Mouse (Mus musculus): ENCODE data around the gene Pex11b.
"Not testable (repeated sequence)": the region's sequence is repeated elsewhere in the genome, so short reads cannot be mapped to it uniquely, and the experiment has no call there.

The Pex11b gene

DNA sequence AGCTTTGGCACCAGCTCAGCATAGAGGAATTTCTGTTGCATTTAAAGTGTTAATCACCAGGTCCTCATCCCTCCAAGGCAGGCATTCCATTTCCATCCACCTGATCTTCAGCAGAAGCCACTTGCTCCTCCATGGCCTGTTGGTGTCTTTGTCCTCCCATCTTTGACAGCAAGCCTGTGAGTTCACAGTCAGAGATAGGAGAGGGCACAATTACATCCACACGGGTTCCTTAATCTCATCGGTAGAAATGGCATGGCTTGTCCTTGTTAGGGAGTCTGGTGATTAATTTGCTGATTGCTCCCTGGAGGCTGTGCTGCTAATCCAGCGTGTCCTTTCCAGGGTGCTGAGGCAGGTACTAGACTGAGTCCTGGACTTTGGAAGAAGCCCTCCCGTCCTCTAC lies 38.3 kb downstream of the Pex11b start:
- no peak for DNase-seq (ENCODE audit: extremely low read depth, insufficient read length, low spot score)

DNA sequence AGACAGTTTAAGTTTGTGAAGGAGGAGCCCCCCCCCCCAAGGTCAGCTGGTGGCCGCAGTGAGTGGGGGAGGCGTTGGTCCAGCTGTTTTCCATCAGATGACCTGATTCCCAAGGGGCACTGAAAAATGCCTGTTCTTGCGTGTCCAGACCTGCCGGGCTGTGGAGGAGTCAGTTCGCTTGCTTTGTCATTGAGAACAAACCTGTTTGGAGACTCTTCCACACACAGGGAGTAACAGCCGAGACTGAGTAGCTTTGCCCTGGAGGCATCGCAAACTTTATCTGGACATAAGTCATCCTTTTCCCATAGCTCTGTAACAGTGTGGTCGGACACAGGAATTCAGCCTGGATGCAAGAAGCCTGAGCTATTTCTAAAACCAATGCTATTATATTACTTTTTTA lies 39.3 kb downstream of the Pex11b start:
- DNase-seq (ENCODE audit: extremely low read depth, insufficient read length, low spot score): no peak

DNA sequence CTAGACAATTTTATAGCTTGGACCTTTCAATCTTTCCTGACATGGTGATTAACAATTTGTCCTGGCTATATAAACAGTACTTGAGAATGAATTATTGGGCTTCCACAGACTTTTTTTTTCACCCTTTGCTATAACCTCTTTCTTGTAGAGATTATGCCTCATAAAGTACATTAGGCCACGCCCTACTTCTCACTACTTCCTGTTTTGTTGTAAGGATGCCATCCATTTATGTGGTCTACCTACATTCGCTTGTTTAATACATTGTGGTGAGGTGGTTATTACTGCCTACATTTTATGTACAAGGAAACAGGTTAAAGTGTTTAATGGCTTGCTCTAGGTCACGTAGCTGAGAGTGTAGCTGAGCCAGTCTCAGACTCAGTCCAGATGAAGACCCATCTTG lies 40.0 kb downstream of the Pex11b start:
- no peak for DNase-seq (ENCODE audit: extremely low read depth, insufficient read length, low spot score)

DNA sequence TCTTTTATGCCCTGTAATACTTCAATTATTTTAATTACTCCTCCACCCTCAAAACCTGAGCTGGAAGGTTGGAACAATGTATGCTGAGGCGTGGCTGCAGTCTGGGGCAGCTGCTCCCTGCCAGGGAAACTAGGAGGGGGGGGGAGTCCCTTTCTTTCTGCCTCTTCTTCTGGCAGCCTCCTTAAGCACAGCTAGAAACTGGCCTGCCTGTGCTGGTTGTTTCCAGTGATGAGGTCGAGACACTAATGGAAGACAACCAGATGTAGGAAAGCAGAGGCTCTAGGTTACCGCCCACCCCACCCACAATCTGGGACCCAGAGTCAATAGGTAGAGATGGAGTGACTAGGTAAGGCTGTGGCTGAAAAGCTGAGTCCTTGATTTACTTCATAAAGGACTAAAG lies 40.5 kb downstream of the Pex11b start:
- DNase-seq (ENCODE audit: extremely low read depth, insufficient read length, low spot score): no peak

DNA sequence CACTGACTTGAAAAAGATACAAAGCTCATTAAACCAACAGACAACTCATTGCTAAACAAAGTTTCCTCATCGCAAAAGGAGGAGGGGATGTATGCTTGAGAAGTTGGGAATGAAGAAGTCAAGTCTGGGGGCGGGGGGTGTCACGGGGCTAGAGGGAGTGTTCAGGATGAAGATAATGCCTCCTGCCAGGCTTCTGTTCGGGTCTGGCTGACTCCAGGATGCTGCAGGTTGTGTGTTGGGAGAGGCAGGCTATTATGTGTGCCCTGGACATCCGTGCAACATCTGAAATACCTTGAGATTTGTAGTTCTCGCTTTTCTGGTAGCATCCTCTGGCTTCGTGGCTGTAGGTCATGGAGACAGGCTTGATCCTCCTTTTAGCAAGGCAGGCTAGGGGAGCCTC lies 43.3 kb downstream of the Pex11b start:
- DNase-seq (ENCODE audit: extremely low read depth, insufficient read length, low spot score): no peak

DNA sequence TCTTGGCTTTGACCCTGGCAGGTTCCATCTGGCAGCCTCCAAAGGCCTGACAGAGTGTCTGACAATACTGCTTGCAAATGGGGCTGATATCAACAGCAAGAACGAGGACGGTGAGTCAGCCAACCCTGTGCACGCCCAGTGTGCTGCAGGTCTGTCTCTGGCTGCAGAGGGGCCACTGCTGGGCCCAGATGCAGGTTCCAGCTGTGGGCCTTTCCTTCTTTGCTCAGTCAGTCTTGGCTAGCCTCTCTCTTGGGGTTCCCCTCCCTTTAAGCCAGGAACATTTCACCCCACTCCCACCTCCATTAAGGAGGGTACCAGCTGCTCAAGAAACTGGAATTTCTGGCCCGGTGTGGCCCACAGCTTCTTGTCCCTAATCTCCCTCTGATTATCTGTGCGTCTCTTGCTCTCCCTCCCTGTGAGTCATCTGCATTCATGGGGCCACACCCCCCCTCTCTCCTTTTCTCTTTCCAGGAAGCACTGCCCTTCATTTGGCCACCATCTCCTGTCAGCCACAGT lies 44.0 kb downstream of the Pex11b start:
- peak; percentile 52 for DNase-seq (ENCODE audit: extremely low read depth, insufficient read length, low spot score)

DNA sequence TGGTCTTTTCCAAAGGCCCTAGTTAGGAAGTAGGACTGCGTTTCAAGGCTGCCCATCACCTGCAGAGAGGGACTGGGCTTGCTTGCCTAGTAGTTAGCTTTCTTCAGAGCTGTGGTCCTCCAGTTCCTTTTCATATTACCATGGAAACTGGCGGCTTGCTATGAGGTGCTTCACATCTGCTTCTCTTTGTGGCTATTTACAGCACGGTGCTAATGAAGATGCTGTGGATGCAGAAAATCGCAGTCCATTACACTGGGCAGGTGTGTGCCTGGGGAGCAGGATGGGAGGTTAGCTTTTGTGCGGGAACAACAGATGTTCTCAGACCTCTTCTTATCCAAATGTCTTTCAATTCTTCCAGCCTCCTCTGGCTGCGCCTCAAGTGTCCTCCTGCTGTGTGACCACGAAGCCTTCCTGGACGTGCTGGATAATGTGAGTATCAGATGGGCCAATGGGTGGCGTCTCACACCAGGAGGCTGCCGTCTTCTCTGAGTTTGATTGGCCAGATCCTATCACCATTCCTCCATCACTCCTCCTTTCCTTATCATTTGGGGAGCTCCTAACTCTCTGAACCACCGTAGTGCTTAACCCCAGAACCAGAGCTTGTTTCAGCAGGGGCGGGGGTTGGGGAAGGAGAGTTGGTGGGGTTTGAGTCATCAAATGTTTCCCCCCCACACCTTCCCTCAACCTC lies 45.2 kb downstream of the Pex11b start:
- DNase-seq (ENCODE audit: extremely low read depth, insufficient read length, low spot score): no peak

DNA sequence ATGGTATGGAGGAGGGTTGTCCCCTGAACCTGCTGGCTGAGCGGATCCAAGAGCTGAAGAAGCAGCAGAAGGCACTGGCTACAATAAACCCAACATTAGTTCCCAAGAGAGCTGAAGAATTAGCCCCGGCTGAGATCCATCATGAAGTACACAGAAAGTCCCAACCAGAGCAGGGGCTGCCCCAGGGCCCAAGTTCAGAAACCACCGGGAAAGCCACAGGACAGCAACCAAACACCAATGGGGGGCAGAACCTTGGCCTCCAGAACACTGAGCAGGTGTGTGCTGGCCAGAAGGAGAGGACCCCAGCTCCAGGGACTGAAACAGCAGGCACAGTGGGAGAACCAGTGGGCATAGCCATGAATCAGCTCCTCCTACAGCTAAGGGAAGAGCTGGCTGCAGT lies 48.3 kb downstream of the Pex11b start:
- DNase-seq (ENCODE audit: extremely low read depth, insufficient read length, low spot score): no peak

DNA sequence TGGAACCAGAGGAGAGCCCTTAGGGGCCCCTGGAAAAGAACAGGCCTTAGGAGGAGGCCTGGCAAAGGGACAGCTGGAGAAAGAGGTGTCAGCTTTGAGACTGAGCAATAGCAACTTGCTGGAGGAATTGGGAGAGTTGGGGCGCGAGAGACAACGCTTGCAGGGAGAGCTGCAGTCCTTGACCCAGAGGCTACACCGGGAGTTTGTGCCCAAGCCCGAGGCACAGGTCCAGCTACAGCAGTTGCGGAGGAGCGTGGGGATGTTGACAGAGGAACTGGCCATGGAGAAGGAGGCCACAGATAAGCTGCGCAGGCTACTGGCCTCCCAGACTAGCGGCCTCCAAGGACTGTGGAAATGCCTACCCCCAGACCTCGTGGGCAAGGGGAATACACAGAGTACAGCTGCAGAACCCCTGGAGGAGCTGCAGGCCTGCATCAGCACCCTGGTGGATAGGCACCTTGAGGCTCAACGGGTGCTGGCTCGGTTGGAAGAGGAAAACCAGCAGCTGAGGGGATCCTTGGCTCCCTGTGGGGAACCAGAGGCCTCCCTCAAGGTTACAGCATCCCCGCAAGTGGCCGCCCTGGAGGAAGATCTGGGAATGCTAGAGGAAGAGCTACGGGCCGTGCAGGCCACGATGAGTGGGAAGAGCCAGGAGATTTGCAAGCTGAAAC lies 49.1 kb downstream of the Pex11b start:
- no peak for DNase-seq (ENCODE audit: extremely low read depth, insufficient read length, low spot score)

DNA sequence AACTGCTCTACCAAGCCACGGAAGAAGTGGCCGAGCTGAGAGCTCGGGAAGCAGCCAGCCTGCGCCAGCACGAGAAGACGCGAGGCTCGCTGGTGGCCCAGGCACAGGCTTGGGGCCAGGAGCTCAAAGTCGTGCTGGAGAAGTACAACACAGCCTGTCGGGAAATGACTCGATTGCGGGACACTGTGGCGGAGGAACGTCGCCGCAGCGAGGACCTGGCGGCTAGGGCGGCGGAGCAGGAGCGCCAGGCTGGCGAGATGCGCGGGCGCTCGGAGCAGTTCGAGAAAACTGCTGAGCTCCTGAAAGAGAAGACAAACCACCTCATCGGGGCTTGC lies 49.6 kb downstream of the Pex11b start:
- DNase-seq (ENCODE audit: extremely low read depth, insufficient read length, low spot score): no peak

DNA sequence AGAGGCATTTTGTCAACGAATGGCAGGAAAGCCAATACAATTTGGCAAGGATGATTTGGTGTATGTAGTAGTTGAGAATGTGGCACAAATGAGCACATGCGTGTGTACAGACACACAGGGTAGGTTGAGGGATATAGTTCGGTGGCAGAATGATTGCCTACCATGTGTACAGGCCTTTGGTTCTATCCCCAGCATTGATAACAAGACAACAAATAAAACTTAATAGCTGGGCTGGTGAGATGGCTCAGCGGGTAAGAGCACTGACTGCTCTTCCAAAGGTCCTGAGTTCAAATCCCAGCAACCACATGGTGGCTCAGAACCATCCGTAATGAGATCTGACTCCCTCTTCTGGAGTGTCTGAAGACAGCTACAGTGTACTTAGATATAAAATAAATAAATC lies 50.9 kb downstream of the Pex11b start:
- DNase-seq (ENCODE audit: extremely low read depth, insufficient read length, low spot score): not testable (repeated sequence)

DNA sequence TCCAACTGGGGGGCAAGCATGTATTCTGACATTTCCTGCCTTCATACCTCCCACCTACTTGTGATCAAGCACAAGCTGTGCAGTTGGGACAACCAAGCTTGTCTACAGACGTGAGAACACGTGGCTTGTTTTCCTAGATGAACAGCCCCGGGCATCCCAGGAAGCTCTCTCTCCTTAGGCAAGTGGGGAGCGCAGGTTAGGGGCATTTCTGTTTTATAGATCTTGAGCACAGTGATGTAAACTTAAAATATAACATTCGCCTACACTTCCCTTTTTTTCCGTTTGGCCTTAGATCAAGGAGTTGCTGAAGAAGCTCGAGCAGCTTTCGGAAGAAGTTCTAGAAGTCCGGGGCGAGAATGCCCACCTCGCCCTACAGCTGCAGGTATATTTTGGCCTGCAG lies 53.7 kb downstream of the Pex11b start:
- no peak for DNase-seq (ENCODE audit: extremely low read depth, insufficient read length, low spot score)

DNA sequence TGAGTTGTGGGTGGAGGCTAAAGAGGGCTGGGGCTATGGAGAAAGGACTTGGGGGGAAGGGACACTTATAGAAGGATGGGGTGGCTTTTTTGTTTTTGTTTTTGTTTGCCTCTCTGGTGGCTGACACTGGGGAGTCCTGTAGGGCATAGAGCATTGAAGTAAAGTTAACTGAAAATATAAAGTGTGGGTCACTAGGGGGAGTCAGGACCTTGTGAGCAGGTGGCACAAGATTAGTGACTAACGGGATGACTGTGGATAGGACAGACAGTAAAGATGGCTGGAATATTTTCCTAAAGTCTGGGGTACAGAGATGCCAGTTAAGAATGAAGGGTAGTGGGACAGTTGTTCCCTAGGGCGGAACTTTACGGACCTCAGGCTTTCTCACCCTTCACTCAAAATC lies 55.1 kb downstream of the Pex11b start:
- no peak for DNase-seq (ENCODE audit: extremely low read depth, insufficient read length, low spot score)

DNA sequence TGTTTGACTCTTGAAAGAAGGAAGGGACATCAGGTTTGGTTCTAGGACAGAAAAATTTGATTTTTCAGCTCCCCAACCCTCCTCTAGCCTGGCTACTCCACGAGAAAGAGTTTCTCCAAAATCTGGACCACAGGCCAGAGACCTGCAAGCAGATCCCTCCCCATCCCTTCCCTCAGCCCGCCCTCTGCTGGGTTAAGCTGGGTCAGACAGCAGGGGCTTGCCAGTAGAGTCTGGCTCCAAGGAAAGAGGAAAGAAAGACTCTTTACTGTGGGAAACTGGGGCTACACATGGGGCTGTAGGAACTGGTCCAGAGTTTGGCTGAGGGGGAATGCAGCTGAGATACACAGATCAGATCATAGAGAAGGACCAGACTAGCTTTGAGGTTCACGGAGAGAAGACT lies 57.3 kb downstream of the Pex11b start:
- DNase-seq (ENCODE audit: extremely low read depth, insufficient read length, low spot score): no peak

DNA sequence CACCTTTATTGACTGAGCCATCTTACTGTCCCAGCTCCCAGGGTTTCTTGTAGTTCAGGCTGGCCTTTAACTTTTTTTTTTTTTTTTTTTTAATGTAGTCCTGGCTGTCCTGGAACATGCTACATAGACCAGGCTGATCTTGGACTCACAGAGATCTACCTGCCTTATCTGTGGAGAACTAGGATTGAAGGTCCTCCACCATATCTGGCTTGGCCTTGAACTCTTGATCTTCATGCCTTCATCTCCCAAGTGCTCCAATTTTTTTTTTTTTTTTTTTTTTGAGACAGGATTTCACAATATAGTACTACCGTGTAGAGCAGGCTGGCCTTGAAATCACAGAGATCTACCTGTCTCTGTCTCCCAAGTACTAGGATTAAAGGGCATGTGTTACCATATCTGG lies 58.4 kb downstream of the Pex11b start:
- no peak for DNase-seq (ENCODE audit: extremely low read depth, insufficient read length, low spot score)
